Mouse (Mus musculus): ENCODE data around the gene Slc9a5. TPM values are rescaled to one million over a fixed set of nuclear protein-coding genes. Genes with fewer than 3 reads are reported as not detected.

Slc9a5 gene
- total and polyA plus RNA-seq, 3 experiments: 0.55 to 3.3 (median 0.86) TPM

GRCm38 (mm10) chr8:105326141-105326672, 22.4 kb upstream of the Slc9a5 start, which contains the start of the genes Lrrc29 and Tmem208:
Lrrc29 (minus strand) TSS chr8:105326278.
Tmem208 (plus strand) TSS chr8:105326354.
- peak; percentile 97 for DNase-seq

GRCm38 (mm10) chr8:105326968-105327367, 21.7 kb upstream of the Slc9a5 start:
- DNase-seq: no peak

- no peak for DNase-seq
Measured at GRCm38 (mm10) chr8:105330325-105330724, 18.3 kb upstream of the Slc9a5 start.

- DNase-seq: no peak
Measured at GRCm38 (mm10) chr8:105331469-105331868, 17.2 kb upstream of the Slc9a5 start.

- DNase-seq: no peak
Measured at GRCm38 (mm10) chr8:105331931-105332330, 16.7 kb upstream of the Slc9a5 start.

GRCm38 (mm10) chr8:105332523-105332922, 16.1 kb upstream of the Slc9a5 start:
- no peak for DNase-seq

- DNase-seq: no peak
Measured at GRCm38 (mm10) chr8:105336373-105337130, 12.1 kb upstream of the Slc9a5 start.

GRCm38 (mm10) chr8:105338992-105339391, 9.7 kb upstream of the Slc9a5 start:
- DNase-seq: no peak

- DNase-seq: peak; percentile 44
Measured at GRCm38 (mm10) chr8:105339886-105340635, 8.6 kb upstream of the Slc9a5 start.

- no peak for DNase-seq
Measured at GRCm38 (mm10) chr8:105341399-105341798, 7.2 kb upstream of the Slc9a5 start.

- no peak for DNase-seq
Measured at GRCm38 (mm10) chr8:105342768-105343167, 5.9 kb upstream of the Slc9a5 start.

- no peak for DNase-seq
Measured at GRCm38 (mm10) chr8:105343791-105344574, 4.7 kb upstream of the Slc9a5 start.

- peak; percentile 78 for DNase-seq
Measured at GRCm38 (mm10) chr8:105345061-105345975, 3.3 kb upstream of the Slc9a5 start.

GRCm38 (mm10) chr8:105346611-105347427, 1.8 kb upstream of the Slc9a5 start:
- DNase-seq: peak; percentile 70

GRCm38 (mm10) chr8:105347428-105348221, 1.0 kb upstream of the Slc9a5 start, which contains the start of gene Fhod1:
Fhod1 (minus strand) TSS chr8:105347953.
- peak; percentile 98 for DNase-seq

GRCm38 (mm10) chr8:105349096-105349771, 591 bp downstream of the Slc9a5 start:
- peak; percentile 45 for DNase-seq

- no peak for DNase-seq
Measured at GRCm38 (mm10) chr8:105350186-105350585, 1.5 kb downstream of the Slc9a5 start.

GRCm38 (mm10) chr8:105353583-105354135, 5.0 kb downstream of the Slc9a5 start:
- DNase-seq: no peak
